Mouse (Mus musculus): ENCODE data around the gene Tuba4a.
"Not testable (repeated sequence)": the region's sequence is repeated elsewhere in the genome, so short reads cannot be mapped to it uniquely, and the experiment has no call there.

Tuba4a gene

GRCm38 (mm10) chr1:75234606-75235005 is 14.9 kb upstream of the Tuba4a start:
- DNase-seq = peak; percentile 63 to 66

DNA sequence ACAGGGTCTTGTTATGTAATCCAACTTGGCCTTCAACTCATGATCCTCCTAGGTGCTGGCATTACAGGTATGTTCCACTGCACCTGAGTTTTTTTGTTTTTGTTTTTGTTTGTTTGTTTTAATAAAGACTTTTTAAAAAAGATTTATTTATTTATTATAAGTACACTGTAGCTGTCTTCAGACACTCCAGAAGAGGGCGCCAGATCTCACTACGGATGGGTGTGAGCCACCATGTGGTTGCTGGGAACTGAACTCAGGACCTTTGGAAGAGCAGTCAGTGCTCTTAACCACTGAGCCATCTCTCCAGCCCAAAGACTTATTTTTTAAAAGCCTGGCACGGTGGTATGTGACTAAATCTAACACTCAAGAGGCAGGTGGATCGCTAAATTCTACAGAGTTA is 12.8 kb upstream of the Tuba4a start:
- not testable (repeated sequence) for DNase-seq

GRCm38 (mm10) chr1:75231664-75232152 is 12.0 kb upstream of the Tuba4a start, which contains the start of gene A630095N17Rik:
A630095N17Rik (minus strand) TSS chr1:75232102.
- DNase-seq = no peak

GRCm38 (mm10) chr1:75231224-75231623 is 11.6 kb upstream of the Tuba4a start:
- no peak for DNase-seq

GRCm38 (mm10) chr1:75230335-75230994 is 10.8 kb upstream of the Tuba4a start:
- no peak for DNase-seq

DNA sequence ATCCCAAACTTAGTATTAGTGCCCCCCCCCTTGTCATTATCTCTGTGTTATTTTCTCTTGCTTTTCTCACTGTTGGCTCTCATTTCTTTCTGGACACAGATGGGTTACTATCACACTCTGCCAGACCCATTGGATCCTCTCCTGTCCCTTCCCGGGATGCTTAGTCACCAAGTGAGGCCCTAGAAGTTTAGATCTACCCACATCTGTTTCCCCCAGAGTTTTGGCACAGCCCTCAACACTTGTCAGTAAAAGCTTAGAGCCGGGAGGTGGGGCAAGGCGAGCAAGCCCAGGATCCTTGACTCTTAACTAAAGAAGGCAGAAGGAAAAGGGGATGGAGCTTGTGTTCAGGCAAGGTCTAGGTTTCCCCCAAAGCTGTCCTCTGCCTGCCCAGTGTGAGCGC is 9.5 kb upstream of the Tuba4a start:
- no peak for DNase-seq

DNA sequence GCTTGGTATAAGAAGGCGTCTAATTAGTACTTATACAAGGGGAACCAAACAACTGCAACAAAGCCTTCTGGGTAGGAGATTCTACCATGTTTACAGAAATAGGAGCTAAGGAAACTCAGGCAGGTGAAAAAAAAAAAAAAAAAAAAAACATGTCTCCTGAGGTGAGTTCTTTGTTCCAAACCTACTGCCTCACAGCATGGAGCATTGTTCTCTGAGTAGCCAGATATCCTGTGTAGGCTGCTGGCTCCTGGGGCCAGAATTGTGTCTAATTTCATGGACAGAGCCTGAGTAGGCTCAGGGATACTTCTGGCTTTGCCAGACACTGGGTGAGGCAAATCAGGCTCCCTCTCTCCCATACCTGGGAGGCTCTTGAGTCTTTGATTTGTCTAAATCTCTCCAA is 8.0 kb upstream of the Tuba4a start:
- DNase-seq = no peak

DNA sequence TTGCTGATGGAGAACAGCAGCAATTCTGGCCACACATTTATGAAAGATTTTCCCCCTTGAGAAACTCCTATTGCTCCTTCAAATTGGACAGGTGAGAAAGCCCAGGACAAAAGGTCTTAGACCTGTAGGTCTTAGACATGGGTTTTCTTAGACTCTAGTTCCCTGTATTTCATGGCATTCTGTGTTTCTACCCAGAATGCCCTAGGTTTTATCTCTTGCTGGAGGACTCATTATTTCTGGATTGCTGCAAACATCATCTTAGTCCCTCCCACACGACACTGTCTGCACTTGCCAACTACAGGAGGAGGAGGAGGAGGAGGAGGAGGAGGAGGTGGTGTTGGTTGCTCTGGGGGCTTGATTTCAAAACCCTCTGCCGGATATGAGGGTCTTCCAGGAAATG is 6.5 kb upstream of the Tuba4a start:
- no peak for DNase-seq

DNA sequence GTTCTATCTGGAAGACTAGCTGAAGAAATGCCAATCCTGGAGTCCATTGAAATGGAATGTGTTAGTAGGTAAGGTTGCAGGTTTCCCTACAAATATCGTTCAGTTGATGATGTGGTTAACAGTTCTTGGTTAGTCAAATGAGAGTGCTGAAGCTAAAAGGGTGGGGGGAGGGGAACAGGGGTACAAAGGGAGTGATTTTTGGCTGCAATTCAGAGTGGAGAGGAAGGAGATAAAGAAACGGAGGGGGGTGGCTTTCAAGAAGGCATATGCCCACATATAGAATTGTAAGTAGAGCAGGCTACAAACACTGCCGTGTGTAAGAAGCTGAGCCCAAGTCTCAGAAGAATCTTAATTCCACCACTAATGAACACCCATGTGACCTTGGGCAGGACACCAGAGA is 5.8 kb upstream of the Tuba4a start:
- no peak for DNase-seq

GRCm38 (mm10) chr1:75223532-75223931 is 3.9 kb upstream of the Tuba4a start:
- no peak for DNase-seq

GRCm38 (mm10) chr1:75222926-75223325 is 3.3 kb upstream of the Tuba4a start:
- no peak for DNase-seq

DNA sequence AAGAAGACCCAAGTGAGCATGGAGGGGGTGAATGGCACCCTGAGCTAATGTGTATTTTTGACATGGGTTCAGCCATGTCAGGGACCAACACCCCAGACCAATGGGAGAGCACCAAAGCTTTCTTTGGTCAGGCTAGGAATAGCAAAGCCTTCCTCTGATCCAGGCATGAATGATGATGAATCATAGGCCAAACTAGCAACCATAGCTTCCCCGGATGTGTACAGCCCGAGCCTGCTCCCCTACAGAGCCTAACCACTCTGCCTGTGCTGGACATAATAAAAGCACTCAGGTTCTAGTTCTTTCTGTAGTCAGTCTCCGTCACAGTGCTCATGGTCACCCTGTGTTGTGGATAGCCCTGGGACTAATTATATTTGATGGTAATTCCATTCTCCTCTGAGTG is 1.9 kb upstream of the Tuba4a start:
- DNase-seq = no peak

- peak; percentile 93 to 98 for DNase-seq
These were observed 587 bp downstream of the Tuba4a start for GRCm38 (mm10) chr1:75219078-75219477.

- DNase-seq = peak; percentile 56 to 72
These were observed 1.3 kb downstream of the Tuba4a start for GRCm38 (mm10) chr1:75218227-75219001.

DNA sequence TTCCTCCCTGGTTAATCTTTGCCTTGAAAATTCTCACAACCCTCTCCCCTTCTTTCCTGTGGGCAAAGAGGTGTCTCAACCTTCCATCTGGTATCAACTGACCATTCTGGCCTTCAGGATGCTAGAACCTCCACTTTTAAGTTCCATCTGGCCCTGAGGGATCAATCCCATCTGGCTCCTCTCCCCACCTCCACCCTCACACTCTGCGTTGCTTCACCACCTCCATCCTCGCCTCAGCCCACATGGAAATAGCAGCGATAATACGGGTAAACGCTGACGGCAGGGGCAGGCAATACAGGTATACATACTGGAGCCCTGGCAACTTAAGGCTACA is 1.8 kb downstream of the Tuba4a start:
- no peak for DNase-seq

DNA sequence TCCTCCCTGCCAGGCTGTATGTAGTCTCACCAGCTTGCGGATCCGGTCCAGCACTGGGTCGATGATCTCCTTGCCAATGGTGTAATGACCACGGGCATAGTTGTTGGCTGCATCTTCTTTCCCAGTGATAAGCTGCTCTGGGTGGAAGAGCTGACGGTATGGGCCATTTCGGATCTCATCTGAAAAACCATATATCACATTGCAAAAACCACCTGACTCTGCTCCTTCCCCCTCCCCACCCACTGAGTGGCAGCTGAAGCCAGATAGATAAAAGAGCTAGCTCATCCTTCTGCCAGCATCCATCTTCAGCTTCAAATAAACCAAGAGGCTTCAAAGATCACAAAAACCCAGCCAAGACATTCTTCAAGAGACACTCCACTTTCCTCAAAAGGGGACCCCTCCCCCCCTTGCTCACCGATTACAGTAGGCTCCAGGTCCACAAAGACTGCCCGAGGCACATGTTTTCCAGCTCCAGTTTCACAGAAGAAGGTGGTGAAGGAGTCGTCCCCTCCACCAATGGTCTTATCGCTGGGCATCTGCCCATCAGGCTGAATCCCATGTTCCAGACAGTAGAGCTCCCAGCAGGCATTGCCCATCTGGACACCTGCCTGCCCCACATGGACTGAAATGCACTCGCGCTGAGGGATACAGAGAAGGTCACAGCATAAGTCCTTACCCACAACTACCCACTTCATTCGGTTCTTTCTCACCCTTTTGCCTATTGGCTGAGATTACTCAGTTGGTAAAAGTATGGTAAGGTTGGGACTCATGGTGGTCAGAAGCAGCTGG is 2.7 kb downstream of the Tuba4a start:
- no peak for DNase-seq

DNA sequence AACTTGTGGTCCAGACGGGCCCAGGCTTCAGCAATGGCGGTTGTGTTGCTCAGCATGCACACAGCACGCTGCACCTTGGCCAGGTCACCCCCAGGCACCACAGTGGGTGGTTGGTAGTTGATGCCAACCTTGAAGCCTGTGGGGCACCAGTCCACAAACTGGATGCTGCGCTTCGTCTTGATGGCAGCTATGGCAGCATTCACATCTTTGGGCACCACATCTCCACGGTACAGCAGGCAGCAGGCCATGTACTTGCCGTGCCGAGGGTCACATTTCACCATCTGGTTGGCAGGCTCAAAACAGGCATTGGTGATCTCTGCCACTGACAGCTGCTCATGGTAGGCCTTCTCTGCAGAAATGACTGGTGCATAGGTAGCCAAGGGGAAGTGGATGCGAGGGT is 3.9 kb downstream of the Tuba4a start:
- no peak for DNase-seq

DNA sequence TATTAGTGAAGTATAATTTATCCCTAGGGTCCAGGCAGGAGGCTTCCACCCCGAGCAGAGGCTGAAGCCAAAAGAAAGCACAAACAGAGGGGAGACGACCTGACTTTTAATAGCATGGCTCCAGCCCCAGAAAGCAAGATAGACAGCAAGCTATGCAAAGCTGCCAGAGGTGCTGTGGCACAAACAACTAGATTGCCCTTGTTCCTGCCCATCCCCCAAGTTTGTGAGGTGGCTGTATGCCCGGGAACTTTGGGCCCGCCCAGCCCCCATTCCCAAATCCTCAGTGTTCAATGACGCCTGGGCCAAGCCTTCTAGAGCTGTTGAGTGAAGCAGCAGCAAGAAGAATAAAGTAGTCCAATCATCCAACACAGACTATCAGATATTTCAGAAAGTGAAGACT is 4.8 kb downstream of the Tuba4a start:
- DNase-seq = no peak

- DNase-seq = no peak
These were observed 5.2 kb downstream of the Tuba4a start for GRCm38 (mm10) chr1:75214442-75214841.

- no peak for DNase-seq
These were observed 6.6 kb downstream of the Tuba4a start for GRCm38 (mm10) chr1:75213096-75213495.

- DNase-seq = no peak
These were observed 7.1 kb downstream of the Tuba4a start for GRCm38 (mm10) chr1:75212542-75212941.

DNA sequence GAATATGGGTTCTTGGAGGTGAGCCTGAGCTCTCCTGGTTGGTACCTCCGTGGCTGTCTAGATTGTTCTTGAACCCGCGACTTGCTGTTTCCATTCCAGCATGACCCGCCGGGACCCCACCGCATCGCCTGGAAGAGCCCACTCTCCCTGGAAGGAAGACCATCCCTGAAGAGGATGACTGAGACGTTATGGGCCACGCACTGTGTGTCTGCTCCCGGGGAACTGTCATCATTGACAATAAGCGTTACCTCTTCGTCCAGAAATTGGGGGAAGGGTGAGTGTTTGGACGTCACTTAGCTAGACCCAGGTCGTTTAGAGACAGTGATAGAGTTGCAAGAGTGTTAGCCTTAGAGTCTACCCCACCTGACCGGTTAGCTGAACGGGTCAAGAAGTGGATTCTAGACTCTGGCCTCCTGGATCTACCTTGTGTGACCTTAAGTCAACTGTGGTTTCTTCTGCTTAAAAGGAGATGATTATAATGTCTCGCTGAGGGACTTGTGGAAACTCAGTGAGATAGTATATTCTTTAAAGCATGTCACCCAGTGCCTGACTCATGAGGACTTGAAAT is 8.4 kb downstream of the Tuba4a start:
- DNase-seq = no peak
